Mouse (Mus musculus): Measurements from ENCODE around the gene Rps27.

DNA sequence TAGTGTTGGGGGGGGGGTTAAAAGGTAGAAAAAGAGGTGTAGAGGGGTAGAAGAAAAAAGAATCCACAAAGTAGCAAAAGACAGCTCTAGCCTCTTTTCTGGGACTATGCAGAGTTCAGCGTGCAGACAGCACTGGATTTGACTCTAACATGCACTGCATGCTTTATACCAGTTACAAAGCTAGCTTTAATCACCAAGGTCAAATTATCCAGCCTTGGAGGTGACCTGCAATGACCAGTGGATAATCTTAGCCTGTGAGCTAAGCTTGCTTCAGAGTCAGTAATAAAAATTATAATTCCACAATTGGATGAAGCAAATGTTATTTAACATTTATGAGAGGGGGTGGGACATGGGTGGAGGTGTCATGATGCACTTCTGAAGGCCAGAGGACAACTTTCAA, 17.8 kb downstream of the Rps27 start:
- TF ChIP-seq MAFK (IDR thresholded peaks at IDR 0.05; ENCODE audit: insufficient replicate concordance, low read length) (no peak), EP300 (IDR thresholded peaks at IDR 0.05; ENCODE audit: low read length) (no peak), RAD21 (IDR thresholded peaks at IDR 0.05; ENCODE audit: low read depth, low read length) (no peak), ZNF384 (IDR thresholded peaks at IDR 0.05; ENCODE audit: low read depth, low read length) (no peak)
